Mouse (Mus musculus) small intestine, adult 2 months (tissue): ENCODE measurements around the gene Cacna2d4. TPM values are rescaled to one million over a fixed set of nuclear protein-coding genes. Genes with fewer than 3 reads are reported as not detected.

Experiments
- H3K27ac ChIP-seq: fragments of 200-500 bp; 2 replicates; pipeline ENCODE4 v1.5.1; 2012; ENCODE audit warnings: low read depth, low read length, control low read depth, inconsistent platforms; ENCODE audit not compliant: insufficient read depth
- H3K27me3 ChIP-seq: fragments of 200-500 bp; 2 replicates; pipeline ENCODE4 v1.6.1; 2012; ENCODE audit warnings: mild to moderate bottlenecking, moderate library complexity, low read length, inconsistent platforms; ENCODE audit not compliant: control insufficient read depth, insufficient read depth
- H3K36me3 ChIP-seq: fragments of 200-500 bp; 2 replicates; pipeline ENCODE4 v1.6.1; 2012; ENCODE audit warnings: mild to moderate bottlenecking, low read length, control low read depth, inconsistent platforms; ENCODE audit not compliant: control insufficient read depth, insufficient read depth
- H3K4me1 ChIP-seq: fragments of 200-500 bp; 2 replicates; pipeline ENCODE4 v1.6.1; 2012; ENCODE audit warnings: low read length, inconsistent platforms, mixed read lengths; ENCODE audit not compliant: control insufficient read depth, insufficient read depth, insufficient read length
- H3K4me3 ChIP-seq: fragments of 200-500 bp; 2 replicates; pipeline ENCODE4 v1.5.1; 2012; ENCODE audit warnings: low read depth, mild to moderate bottlenecking, control low read depth, inconsistent platforms, low read length, moderate library complexity
- CTCF ChIP-seq: fragments of 200-500 bp; IDR thresholded peaks from 2 replicates; pipeline ENCODE4 v1.5.1; 2012; ENCODE audit warnings: low read depth, mild to moderate bottlenecking, control low read depth, inconsistent platforms, low read length, moderate library complexity, mixed read lengths; ENCODE audit not compliant: insufficient replicate concordance, insufficient read length; ENCODE audit errors: extremely low read depth
- POLR2A ChIP-seq: fragments of 200-500 bp; IDR thresholded peaks from 2 replicates; pipeline ENCODE4 v1.6.1; 2012; ENCODE audit warnings: low read depth, mild to moderate bottlenecking, control low read depth, inconsistent platforms, low read length, moderate library complexity
- WGBS: fragments of 180-500 bp; shearing (Covaris S2); methylation state at CpG from one replicate; pipeline ENCODE4 v1.1.7; 2018; 5-methylcytosine and 5-hydroxymethylcytosine counted together
- polyA plus RNA-seq: library from polyadenylated mRNA; depleted of rRNA; stranded (reverse); fragments of >200 nt; gene quantifications from 2 replicates; pipeline ENCODE4 v1.2.3, GENCODE M21; 2012

The Cacna2d4 gene
- polyA plus RNA-seq, 1 experiment = 0.32 TPM

DNA sequence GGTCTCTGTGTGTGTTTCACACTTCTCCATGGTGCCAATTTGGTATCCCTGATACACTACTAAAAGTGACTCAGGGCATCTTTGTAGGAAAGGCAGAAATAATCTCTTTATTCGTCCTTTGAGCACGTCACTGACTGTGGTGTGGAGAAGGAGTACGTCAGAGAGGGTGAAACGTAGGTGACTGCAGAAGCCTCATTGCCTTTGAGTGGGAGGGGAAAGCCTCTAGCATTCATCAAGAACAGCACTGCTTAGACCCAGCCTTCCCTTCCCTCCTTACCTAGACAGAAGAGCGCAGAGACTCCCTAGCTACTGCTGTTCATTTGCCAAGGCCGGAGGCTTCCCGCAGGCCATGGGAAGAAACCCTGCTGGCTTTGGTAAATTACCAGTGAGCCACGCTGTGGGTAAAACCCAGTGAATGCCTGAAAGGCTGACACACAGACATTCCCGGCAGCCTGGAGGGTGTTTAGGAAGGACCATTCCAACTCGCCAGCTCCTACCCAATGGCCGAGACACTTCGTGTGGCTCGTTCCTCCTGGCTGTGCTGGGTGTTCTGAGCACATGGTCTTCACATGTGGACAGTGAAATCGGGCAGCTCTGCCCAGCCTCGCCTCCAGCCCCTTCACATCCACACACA lies 17.0 kb upstream of the Cacna2d4 start:
- TF ChIP-seq POLR2A = no peak
- no peak for TF ChIP-seq CTCF
- 91% methylated on average over 15 of the region's 15 CpGs for WGBS

GRCm38 (mm10) chr6:119220297-119220696 lies 16.0 kb upstream of the Cacna2d4 start:
- H3K27me3 ChIP-seq = no peaks in the 10 kb centered on the region
- WGBS = 45% methylated on average over 10 of the region's 10 CpGs
- peaks cover 20% of the 10 kb centered on the region for H3K36me3 ChIP-seq
- H3K27ac ChIP-seq = no peak overlapping the region
- TF ChIP-seq POLR2A = no peak
- TF ChIP-seq CTCF = peak; percentile 67; the same call in 1 of the 2 replicates
- no peak overlapping the region for H3K4me3 ChIP-seq
- H3K4me1 ChIP-seq = no peaks in the 10 kb centered on the region

More for the DNA sequence above, 17.0 kb upstream of the Cacna2d4 start:
- Histone ChIP-seq H3K27ac (no peak overlapping the region), H3K36me3 (peaks cover 26% of the 10 kb centered on the region), H3K27me3 (no peaks in the 10 kb centered on the region), H3K4me3 (no peak overlapping the region), H3K4me1 (no peaks in the 10 kb centered on the region)

GRCm38 (mm10) chr6:119224451-119225195 lies 11.7 kb upstream of the Cacna2d4 start:
- Histone ChIP-seq H3K4me1 (no peaks in the 10 kb centered on the region), H3K27ac (no peak overlapping the region), H3K36me3 (peaks cover 3% of the 10 kb centered on the region; the same call in 1 of the 2 replicates), H3K4me3 (no peak overlapping the region), H3K27me3 (no peaks in the 10 kb centered on the region)
- 71% methylated on average over 13 of the region's 13 CpGs for WGBS
- no peak for TF ChIP-seq CTCF
- TF ChIP-seq POLR2A = no peak

GRCm38 (mm10) chr6:119225226-119225625 lies 11.1 kb upstream of the Cacna2d4 start:
- no peak overlapping the region for H3K27ac ChIP-seq
- H3K36me3 ChIP-seq = peaks cover 3% of the 10 kb centered on the region; the same call in 1 of the 2 replicates
- H3K4me1 ChIP-seq = no peaks in the 10 kb centered on the region
- TF ChIP-seq CTCF (no peak), POLR2A (no peak)
- H3K27me3 ChIP-seq = no peaks in the 10 kb centered on the region
- no peak overlapping the region for H3K4me3 ChIP-seq
- WGBS = 70% methylated on average over 12 of the region's 12 CpGs

DNA sequence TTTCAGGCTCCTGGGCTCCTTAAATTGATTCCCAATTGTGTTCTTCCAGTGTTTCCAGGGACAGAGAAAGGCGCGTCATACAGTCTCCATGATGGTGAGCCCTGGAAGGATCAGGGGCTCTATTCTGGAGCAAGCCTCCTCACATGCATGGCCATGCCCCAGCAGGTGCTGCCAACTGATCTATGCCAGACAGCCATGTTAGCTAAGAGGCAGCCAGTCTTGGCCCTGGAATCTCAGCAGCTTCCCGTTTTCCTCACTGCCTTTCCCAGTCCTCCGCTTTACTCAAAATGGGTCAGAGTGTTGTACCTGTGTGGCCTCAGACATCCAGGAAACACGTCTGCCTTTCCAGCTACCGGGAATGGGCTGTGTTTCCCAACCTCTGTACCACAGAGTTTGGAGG lies 10.6 kb upstream of the Cacna2d4 start:
- Histone ChIP-seq H3K27me3 (no peaks in the 10 kb centered on the region), H3K36me3 (peaks cover 3% of the 10 kb centered on the region; the same call in 1 of the 2 replicates), H3K4me3 (no peak overlapping the region), H3K4me1 (peaks cover 3% of the 10 kb centered on the region; the same call in 1 of the 2 replicates), H3K27ac (no peak overlapping the region)
- TF ChIP-seq POLR2A = no peak
- TF ChIP-seq CTCF = no peak
- WGBS = 88% methylated on average over 6 of the region's 6 CpGs

DNA sequence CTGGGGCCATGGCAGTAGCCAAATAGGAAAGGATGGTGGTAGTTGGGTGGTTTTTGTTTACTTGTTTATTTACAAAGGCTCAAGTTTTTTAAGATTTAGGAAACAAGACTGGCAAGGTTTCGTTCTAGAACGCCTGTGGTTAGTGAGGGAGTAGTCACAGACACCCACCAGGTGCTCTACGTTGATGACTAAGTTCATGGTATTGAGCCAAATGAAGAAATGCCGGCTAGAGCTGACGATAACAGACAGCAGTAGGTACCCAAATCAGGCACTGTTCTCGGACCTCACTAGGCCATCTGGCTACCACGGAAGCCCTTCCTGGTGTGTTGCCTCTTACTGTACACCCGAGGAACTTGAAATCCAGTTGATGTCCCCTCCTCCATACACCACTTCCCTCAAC lies 9.3 kb upstream of the Cacna2d4 start:
- no peak for TF ChIP-seq CTCF
- H3K4me3 ChIP-seq = no peak overlapping the region
- H3K27me3 ChIP-seq = no peaks in the 10 kb centered on the region
- H3K27ac ChIP-seq = no peak overlapping the region
- H3K36me3 ChIP-seq = no peaks in the 10 kb centered on the region
- 83% methylated on average over 8 of the region's 8 CpGs for WGBS
- peaks cover 4% of the 10 kb centered on the region for H3K4me1 ChIP-seq

DNA sequence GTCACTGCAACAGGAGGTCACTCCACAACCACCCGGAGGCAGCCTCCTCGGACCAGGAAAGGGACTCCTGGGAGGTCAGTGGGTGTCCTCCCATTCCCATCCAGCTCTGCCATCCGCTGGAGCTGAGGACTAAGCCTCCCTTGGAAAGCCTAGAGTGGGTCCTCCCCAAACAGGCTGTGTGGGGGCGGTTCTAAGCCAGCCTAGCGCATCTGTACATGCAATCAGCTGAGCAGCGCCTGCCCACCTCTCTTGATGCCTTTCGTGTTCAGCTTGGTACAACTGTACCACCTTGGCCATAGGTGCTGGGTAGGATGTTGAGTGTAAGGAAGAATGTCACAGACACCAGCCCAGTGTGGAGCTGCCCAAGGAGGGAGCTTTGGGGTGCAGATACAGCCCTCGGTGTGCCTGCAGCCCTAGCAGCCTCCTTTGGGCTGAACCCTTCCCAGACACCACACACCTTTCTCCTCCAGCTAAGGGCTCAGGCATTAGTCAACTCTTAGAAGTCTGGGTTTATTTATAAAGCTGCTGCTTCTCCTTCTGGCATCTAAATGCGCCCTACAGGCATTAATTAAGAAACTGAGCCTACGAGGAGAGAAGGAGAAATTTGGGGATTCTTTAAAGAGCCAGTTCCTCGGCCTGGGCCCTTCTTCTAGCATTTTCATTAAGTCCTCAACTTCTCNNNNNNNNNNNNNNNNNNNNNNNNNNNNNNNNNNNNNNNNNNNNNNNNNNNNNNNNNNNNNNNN lies 7.3 kb upstream of the Cacna2d4 start:
- no peak overlapping the region for H3K4me3 ChIP-seq
- 85% methylated on average over 11 of the region's 11 CpGs for WGBS
- no peaks in the 10 kb centered on the region for H3K36me3 ChIP-seq
- no peak for TF ChIP-seq POLR2A
- H3K27ac ChIP-seq = no peak overlapping the region
- no peaks in the 10 kb centered on the region for H3K27me3 ChIP-seq
- peaks cover 4% of the 10 kb centered on the region for H3K4me1 ChIP-seq
